Mouse (Mus musculus) midbrain, embryonic 11.5 days (tissue): ENCODE results near the gene Btbd8. TPM values are rescaled to one million over a fixed set of nuclear protein-coding genes. Genes with fewer than 3 reads are reported as not detected.

ENCODE experiments used
- ATAC-seq: fragments of 200-750 bp; cut with Nextera tagmentation; 2 replicates; pipeline ENCODE4 v1.8.0; 2017; ENCODE audit warnings: moderate TSS enrichment, moderate library complexity; ENCODE audit not compliant: low FRiP score
- DNase-seq: peaks from one replicate; pipeline ENCODE4 v3.0.0; 2015; ENCODE audit warnings: low spot score; ENCODE audit errors: missing footprints
- H3K27ac ChIP-seq: fragments of 300-500 bp; sonication (generic); 2 replicates; pipeline ENCODE4 v1.5.1; 2014; ENCODE audit warnings: low read depth, low read length
- H3K27me3 ChIP-seq: fragments of 300-500 bp; sonication (generic); 2 replicates; pipeline ENCODE4 v1.6.1; 2014; ENCODE audit warnings: mild to moderate bottlenecking, low read length, moderate library complexity, mixed read lengths; ENCODE audit not compliant: control insufficient read depth, insufficient read depth
- H3K36me3 ChIP-seq: fragments of 300-500 bp; sonication (generic); 2 replicates; pipeline ENCODE4 v1.6.1; 2014; ENCODE audit warnings: mild to moderate bottlenecking, low read length, moderate library complexity, mixed read lengths; ENCODE audit not compliant: control insufficient read depth, insufficient read depth
- H3K4me1 ChIP-seq: fragments of 300-500 bp; sonication (generic); 2 replicates; pipeline ENCODE4 v1.6.1; 2014; ENCODE audit warnings: low read length; ENCODE audit not compliant: control insufficient read depth, insufficient read depth
- H3K4me2 ChIP-seq: fragments of 300-500 bp; sonication (generic); 2 replicates; pipeline ENCODE4 v1.6.1; 2014; ENCODE audit warnings: mild to moderate bottlenecking, moderate library complexity
- H3K4me3 ChIP-seq: fragments of 300-500 bp; sonication (generic); 2 replicates; pipeline ENCODE4 v1.5.1; 2014; ENCODE audit warnings: low read depth, low read length
- H3K9ac ChIP-seq: fragments of 300-500 bp; sonication (generic); 2 replicates; pipeline ENCODE4 v1.6.1; 2014; ENCODE audit warnings: low read length
- H3K9me3 ChIP-seq: fragments of 300-500 bp; sonication (generic); 2 replicates; pipeline ENCODE4 v1.6.1; 2016; ENCODE audit warnings: low read length; ENCODE audit not compliant: control insufficient read depth
- WGBS: fragments of 180-500 bp; shearing (Covaris S2); extraction: QIAGEN DNeasy Blood & Tissue Kit; methylation state at CpG from one replicate; pipeline ENCODE4 v1.1.7; 2014; 5-methylcytosine and 5-hydroxymethylcytosine counted together
- polyA plus RNA-seq: library from polyadenylated mRNA; unstranded; fragments of >200 nt; fragmentation: Nextera tagmentation; extraction: Ambion mirVana; gene quantifications from 2 replicates; pipeline ENCODE4 v1.2.1, GENCODE M21; 2014

The Btbd8 gene
- polyA plus RNA-seq, 1 experiment from 2014 or later, result 10.0 TPM

DNA sequence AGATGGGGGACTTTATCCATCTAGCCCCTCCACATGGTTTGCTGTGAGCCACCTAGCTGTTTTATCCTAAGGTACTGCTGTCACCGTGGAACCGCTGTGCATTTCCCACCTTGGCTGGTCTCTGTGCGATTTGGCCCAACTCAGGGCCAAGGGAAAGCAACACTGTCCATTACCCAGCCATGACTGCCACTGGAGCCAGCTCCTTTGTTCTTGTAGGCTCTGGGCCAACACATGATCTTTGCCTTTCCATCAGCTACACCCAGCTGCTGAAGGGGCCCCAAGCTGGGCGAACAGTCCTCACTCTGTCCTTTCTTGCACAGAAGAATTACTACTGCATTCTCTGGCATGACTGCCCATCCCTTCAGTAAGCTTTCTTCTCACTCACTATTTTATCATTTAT is 80.8 kb downstream of the Btbd8 start:
- H3K4me1 ChIP-seq, result no peaks in the 10 kb centered on the region
- H3K9ac ChIP-seq, result no peak overlapping the region
- ATAC-seq, result no peak

DNA sequence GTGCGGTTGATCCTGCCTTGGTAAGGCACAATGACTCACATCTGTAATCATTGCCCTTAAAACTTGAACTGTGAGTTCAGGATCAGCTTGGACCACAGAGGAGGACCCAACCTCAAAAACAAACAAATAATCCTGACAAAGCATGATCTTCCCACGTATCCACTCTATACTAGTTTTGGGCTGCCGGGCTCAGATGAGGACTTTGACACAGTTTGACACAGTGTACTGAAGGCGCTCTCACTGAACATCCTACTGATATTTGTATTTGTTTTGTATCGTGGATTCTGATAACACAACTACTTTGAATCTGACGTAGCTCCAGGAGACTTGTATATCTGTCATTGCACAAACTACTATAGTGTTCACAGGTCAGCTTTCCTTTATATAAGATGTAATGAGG is 83.6 kb downstream of the Btbd8 start:
- no peak overlapping the region for H3K9ac ChIP-seq
- no peak overlapping the region for H3K4me2 ChIP-seq
- H3K27me3 ChIP-seq, result no peaks in the 10 kb centered on the region
- ATAC-seq (no peak), DNase-seq (no peak)
- H3K9me3 ChIP-seq, result no peaks in the 10 kb centered on the region
- H3K4me3 ChIP-seq, result no peak overlapping the region
- 90% methylated on average over 6 of the region's 6 CpGs for WGBS
- H3K27ac ChIP-seq, result no peak overlapping the region
- H3K4me1 ChIP-seq, result no peaks in the 10 kb centered on the region
- H3K36me3 ChIP-seq, result no peaks in the 10 kb centered on the region

More for the DNA sequence above, 80.8 kb downstream of the Btbd8 start:
- H3K4me2 ChIP-seq, result no peak overlapping the region
- H3K4me3 ChIP-seq, result no peak overlapping the region
- 97% methylated on average over 4 of the region's 4 CpGs for WGBS
- H3K27ac ChIP-seq, result no peak overlapping the region
- H3K9me3 ChIP-seq, result no peaks in the 10 kb centered on the region
- no peaks in the 10 kb centered on the region for H3K36me3 ChIP-seq
- DNase-seq, result no peak
- H3K27me3 ChIP-seq, result no peaks in the 10 kb centered on the region

DNA sequence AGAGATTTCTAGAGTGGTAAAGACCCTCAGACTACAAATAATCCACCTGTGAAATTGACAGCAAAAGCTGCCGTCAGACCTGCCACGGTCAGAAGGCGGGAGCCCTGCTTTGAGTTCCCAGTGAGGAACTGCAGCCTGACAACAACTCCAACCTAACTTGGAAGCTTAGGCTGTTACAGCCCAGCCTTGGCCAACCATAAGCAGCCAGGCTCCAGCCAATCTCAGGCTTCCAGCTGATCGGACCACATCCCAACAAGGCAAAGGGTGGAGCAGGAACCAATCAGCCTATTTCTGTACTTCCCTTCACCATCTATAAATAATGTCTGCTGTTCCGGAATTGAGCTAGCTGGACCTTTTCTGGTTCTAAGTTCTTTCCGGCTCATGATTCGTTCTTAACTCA is 84.1 kb downstream of the Btbd8 start:
- no peaks in the 10 kb centered on the region for H3K27me3 ChIP-seq
- ATAC-seq (no peak), DNase-seq (no peak)
- H3K4me1 ChIP-seq, result no peaks in the 10 kb centered on the region
- H3K36me3 ChIP-seq, result no peaks in the 10 kb centered on the region
- no peak overlapping the region for H3K4me2 ChIP-seq
- no peak overlapping the region for H3K9ac ChIP-seq
- no peak overlapping the region for H3K4me3 ChIP-seq
- no peak overlapping the region for H3K27ac ChIP-seq
- 90% methylated on average over 7 of the region's 7 CpGs for WGBS
- H3K9me3 ChIP-seq, result no peaks in the 10 kb centered on the region

DNA sequence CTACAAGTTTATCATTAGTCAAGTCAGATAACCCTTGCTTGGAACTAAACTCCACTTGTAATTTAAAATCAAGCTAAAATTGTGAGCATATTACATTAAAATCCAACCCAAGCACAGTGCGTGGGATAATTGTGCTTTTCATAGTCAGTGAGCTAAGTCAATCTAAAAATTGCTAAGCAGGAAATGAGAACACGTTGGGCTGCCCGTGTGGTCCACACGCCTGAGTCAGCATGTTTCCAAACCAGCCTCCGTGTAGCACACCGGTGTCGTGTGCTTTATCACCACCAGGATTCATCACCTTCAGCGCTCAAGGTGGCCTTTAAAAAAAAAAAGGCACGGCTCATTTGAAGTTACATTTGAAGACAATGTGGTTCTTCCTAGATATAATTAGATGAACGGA is 86.5 kb downstream of the Btbd8 start:
- no peak overlapping the region for H3K9ac ChIP-seq
- no peak for DNase-seq
- no peaks in the 10 kb centered on the region for H3K36me3 ChIP-seq
- no peak overlapping the region for H3K4me2 ChIP-seq
- WGBS, result 88% methylated on average over 10 of the region's 10 CpGs
- no peak overlapping the region for H3K27ac ChIP-seq
- ATAC-seq, result no peak
- H3K27me3 ChIP-seq, result no peaks in the 10 kb centered on the region
- no peaks in the 10 kb centered on the region for H3K4me1 ChIP-seq
- H3K9me3 ChIP-seq, result no peaks in the 10 kb centered on the region
- no peak overlapping the region for H3K4me3 ChIP-seq

DNA sequence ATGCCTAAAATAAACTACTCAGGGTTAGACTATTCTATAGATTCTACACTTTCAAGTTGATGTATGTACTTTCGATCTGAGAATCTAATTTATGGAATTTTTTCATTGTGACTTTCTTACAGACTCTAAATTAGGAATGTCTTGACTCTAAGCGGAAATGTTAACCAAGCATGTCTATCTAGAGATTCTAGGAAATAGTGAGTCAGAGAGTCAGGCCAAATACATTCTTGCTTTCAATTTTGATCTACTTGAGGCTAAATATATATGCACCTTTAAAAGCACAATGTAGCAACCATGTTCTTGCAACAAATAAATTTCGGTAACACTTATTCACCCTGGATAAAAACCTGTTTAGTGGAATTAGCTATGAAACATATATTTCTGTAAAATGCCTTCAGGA is 91.1 kb downstream of the Btbd8 start:
- no peak overlapping the region for H3K9ac ChIP-seq
- no peak overlapping the region for H3K4me3 ChIP-seq
- H3K9me3 ChIP-seq, result no peaks in the 10 kb centered on the region
- no peak for ATAC-seq
- DNase-seq, result no peak
- no peaks in the 10 kb centered on the region for H3K27me3 ChIP-seq
- 92% methylated on average over 3 of the region's 3 CpGs for WGBS
- no peak overlapping the region for H3K4me2 ChIP-seq
- no peak overlapping the region for H3K27ac ChIP-seq
- no peaks in the 10 kb centered on the region for H3K36me3 ChIP-seq
- H3K4me1 ChIP-seq, result no peaks in the 10 kb centered on the region

DNA sequence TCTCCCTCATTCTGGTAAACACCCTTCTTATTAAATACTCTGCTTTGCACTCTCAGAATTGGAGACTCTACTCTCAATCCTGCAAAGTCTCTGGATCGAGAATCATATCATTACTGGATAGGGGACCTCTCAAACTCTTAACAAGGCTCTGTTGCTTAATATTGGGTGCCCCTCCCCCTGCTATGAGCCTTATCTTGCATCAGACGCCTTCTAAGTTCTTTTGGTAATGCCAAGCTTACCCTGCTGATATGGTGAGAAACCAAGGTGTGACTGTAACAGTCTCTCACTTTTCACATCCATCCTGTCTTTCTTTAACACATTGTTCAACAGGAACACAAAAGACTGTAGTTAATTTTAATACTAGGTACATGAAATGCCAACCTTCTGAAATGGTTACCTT is 95.8 kb downstream of the Btbd8 start:
- WGBS, result 68% methylated on average over 2 of the region's 2 CpGs

DNA sequence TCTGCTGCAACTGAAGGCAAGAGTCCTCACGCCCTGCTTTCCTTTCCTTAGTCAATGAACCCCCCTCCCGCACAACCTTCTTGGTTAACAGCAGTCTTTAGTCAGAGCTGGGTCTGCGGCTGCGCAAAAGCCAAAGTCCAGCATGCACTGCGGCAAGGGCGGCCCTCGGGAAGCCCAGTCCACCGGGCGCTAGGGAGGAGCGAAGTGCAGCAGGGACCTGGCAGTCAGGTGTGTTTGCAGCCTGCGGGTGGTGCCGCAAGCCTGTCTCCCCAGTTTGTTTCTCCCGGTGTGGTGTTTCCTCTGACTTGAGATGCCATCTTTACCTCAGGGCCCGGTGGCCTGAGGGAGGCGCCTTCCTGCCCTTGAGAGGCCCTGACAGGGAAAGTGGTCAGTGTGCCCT is 96.8 kb downstream of the Btbd8 start, which contains the start of gene 1700028K03Rik:
TSS of gene 1700028K03Rik (plus strand) at position 129 of the 400 bp plus-strand sequence.
- Histone ChIP-seq H3K9me3 (no peaks in the 10 kb centered on the region), H3K27me3 (no peaks in the 10 kb centered on the region), H3K4me1 (no peaks in the 10 kb centered on the region), H3K36me3 (no peaks in the 10 kb centered on the region), H3K27ac (no peak within 1 kb of the TSS), H3K9ac (no peak within 1 kb of the TSS), H3K4me2 (no peak within 1 kb of the TSS), H3K4me3 (no peak within 1 kb of the TSS)
- 75% methylated on average over 15 of the region's 15 CpGs for whole genome bisulfite sequencing
- ATAC-seq (no peak), DNase-seq (no peak)

More for the DNA sequence above, 95.8 kb downstream of the Btbd8 start:
- DNase-seq, result no peak
- no peaks in the 10 kb centered on the region for H3K27me3 ChIP-seq
- no peaks in the 10 kb centered on the region for H3K36me3 ChIP-seq
- no peak for ATAC-seq
- no peaks in the 10 kb centered on the region for H3K9me3 ChIP-seq
- H3K4me2 ChIP-seq, result no peak overlapping the region
- H3K4me1 ChIP-seq, result no peaks in the 10 kb centered on the region
- H3K4me3 ChIP-seq, result no peak overlapping the region
- no peak overlapping the region for H3K27ac ChIP-seq
- no peak overlapping the region for H3K9ac ChIP-seq

DNA sequence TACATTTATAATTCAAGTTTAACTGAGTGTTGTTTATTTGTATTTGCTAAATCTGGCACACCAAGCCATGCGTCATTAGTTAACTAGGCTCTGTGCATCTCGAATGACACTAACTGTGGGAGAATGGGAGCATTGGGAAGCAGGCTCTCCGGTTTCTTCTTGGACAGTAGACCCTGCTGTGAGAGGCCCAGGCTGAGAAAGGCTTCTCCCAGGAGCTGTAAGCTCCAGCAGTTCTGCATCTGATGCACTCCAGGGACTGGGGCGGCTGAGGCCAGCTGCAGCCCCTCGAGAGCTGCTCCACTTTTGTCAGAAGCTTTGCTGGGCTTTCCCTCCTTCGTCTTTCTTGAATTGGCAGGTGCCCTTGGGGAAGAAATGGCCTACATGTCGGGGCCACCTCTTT is 103.9 kb downstream of the Btbd8 start:
- Histone ChIP-seq H3K4me2 (no peak overlapping the region), H3K9ac (no peak overlapping the region), H3K27ac (no peak overlapping the region), H3K4me1 (no peaks in the 10 kb centered on the region; the same call in 1 of the 2 replicates), H3K4me3 (no peak overlapping the region), H3K36me3 (no peaks in the 10 kb centered on the region), H3K9me3 (no peaks in the 10 kb centered on the region), H3K27me3 (no peaks in the 10 kb centered on the region)
- WGBS, result 24% methylated on average over 7 of the region's 7 CpGs
- DNase-seq (no peak), ATAC-seq (no peak)

DNA sequence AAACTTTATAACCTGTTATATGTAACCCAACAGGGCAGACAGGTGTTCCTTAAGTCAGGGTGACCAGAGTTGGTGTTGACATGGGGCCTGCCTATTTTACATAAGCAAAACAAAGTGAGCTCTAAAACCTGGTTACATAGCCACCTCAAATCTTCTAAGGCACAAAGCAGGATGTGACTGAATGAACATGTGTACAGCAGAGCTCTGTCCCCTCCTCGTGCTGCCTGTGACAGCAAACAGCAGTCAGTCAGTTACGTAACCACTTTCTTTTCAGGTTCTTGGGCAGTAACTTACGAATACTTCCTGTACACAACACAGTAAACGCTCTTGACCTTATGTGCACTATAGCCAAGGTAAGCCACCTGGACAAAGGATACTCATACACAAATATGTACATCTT is 108.1 kb downstream of the Btbd8 start:
- no peak overlapping the region for H3K9ac ChIP-seq
- no peak overlapping the region for H3K4me3 ChIP-seq
- no peak overlapping the region for H3K27ac ChIP-seq
- no peaks in the 10 kb centered on the region; the same call in 1 of the 2 replicates for H3K4me1 ChIP-seq
- H3K27me3 ChIP-seq, result no peaks in the 10 kb centered on the region
- no peaks in the 10 kb centered on the region for H3K36me3 ChIP-seq
- DNase-seq (no peak), ATAC-seq (no peak)
- H3K9me3 ChIP-seq, result no peaks in the 10 kb centered on the region
- no peak overlapping the region for H3K4me2 ChIP-seq
- WGBS, result 92% methylated on average over 4 of the region's 4 CpGs

DNA sequence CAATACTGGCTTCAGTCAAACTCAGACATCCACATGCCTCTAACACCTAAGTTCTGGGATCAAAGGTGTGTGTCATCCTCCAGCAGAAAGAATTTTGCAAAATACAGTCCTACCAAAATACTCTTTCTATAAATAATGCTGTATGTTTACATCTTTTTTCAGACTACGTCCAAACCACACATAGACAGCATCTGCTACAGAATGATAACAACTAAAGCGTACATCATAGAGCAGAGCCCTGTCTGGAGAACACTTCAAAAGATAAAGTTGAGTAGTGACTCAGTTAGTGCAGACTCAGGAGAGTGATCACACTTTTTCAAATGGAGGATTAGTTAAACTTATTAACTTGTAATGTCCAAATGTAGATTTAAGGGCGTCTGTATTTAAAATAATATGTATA is 110.2 kb downstream of the Btbd8 start:
- Histone ChIP-seq H3K27me3 (no peaks in the 10 kb centered on the region), H3K9ac (no peak overlapping the region), H3K4me3 (no peak overlapping the region), H3K4me1 (no peaks in the 10 kb centered on the region), H3K9me3 (no peaks in the 10 kb centered on the region), H3K4me2 (no peak overlapping the region), H3K36me3 (no peaks in the 10 kb centered on the region), H3K27ac (no peak overlapping the region)
- 94% methylated on average over 3 of the region's 3 CpGs for WGBS
- ATAC-seq, result no peak
- no peak for DNase-seq
